Mouse (Mus musculus): ENCODE results near the gene Gdnf.
A peak's percentile ranks its signal among the peaks of the same experiment; 100 is the strongest.

- TF ChIP-seq POLR2A (IDR thresholded peaks at IDR 0.05; ENCODE audit: insufficient read length, low read depth) (no peak), MYOD1 (IDR thresholded peaks at IDR 0.05; ENCODE audit: control insufficient read depth in 1 of 3, insufficient read length in 2 of 3, low read depth in 2 of 3) (no peak), MYOG (IDR thresholded peaks at IDR 0.05; ENCODE audit: control insufficient read depth in 1 of 3, insufficient read depth in 1 of 3, insufficient read length in 2 of 3, low read depth in 2 of 3) (no peak), E2F4 (IDR thresholded peaks at IDR 0.05; ENCODE audit: insufficient read depth) (no peak), MAX (IDR thresholded peaks at IDR 0.05; ENCODE audit: low read depth) (peak; percentile 57), TCF12 (IDR thresholded peaks at IDR 0.05; ENCODE audit: insufficient read depth, poor library complexity, severe bottlenecking) (no peak), USF1 (IDR thresholded peaks at IDR 0.05; ENCODE audit: low read depth) (peak; percentile 62), SRF (IDR thresholded peaks at IDR 0.05; ENCODE audit: control insufficient read depth, insufficient read length, low read depth) (no peak), TCF3 (IDR thresholded peaks at IDR 0.05; ENCODE audit: insufficient read length, low read depth) (no peak)
Measured at GRCm38 (mm10) chr15:7877560-7878467, 67.2 kb downstream of the Gdnf start.
